Mouse (Mus musculus): ENCODE results near the gene P3h2. TPM values are rescaled to one million over a fixed set of nuclear protein-coding genes. Genes with fewer than 3 reads are reported as not detected.

P3h2 gene
- polyA plus RNA-seq, 1 experiment from 2014 or later: 2.3 TPM

DNA sequence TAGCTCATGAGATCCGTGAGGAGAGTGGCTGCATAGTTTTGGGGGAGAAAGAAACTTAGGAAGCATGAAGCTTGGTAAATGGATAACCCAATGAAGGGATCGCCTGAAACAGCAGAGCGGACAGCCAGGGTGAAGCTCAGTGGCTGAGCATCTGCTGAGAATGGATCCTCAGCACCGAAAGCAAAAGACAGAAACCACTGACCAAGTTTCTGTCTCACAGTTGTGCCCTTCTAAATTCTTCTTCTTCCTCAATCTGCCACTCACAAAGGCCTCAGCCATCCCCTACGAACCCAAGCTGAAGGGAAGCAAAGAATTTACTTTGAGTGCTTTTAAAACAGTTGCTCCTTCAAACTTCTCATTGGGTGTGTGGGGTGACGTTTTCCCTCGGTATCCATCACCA is 134.3 kb downstream of the P3h2 start:
- H3K36me3 ChIP-seq (ENCODE audit: control insufficient read depth, insufficient read depth, low read length): peaks cover 2% of the 10 kb centered on the region; the same call in 1 of the 2 replicates

DNA sequence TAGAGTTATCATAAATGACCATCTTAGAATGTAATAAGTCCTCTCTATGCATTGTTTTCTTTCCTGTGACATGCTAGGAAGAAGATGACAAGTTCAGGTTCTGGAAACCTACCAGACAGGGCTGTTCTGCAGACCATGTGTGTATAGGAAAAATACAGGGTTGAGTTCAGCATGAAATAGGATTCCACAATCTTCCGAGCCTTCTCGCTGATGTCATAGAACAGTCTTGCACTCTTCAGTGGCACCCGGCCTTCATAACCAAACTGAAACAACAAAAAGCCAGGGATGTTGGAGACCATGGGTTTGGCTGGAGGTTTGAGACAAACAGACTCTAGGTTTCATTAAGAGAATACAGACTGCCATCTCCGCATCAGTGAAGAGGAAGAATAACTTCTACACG is 134.9 kb downstream of the P3h2 start:
- no peaks in the 10 kb centered on the region for H3K4me1 ChIP-seq (replicated peaks; ENCODE audit: control insufficient read depth, insufficient read depth)
- ATAC-seq (ENCODE audit: low FRiP score, low TSS enrichment) (no peak), DNase-seq (ENCODE audit: low spot score) (no peak)
- H3K27ac ChIP-seq (replicated peaks): no peak overlapping the region
- no peak overlapping the region for H3K4me3 ChIP-seq (ENCODE audit: low read depth, low read length)
- no peak overlapping the region for H3K9ac ChIP-seq (ENCODE audit: low read length)
- no peak for TF ChIP-seq EP300 (optimal IDR thresholded peaks at IDR 0.05)
- no peak for TF ChIP-seq CTCF (IDR thresholded peaks at IDR 0.05; ENCODE audit: low read depth)
- WGBS: 91% methylated on average over 5 of the region's 5 CpGs
- peaks cover 2% of the 10 kb centered on the region; the same call in 1 of the 2 replicates for H3K36me3 ChIP-seq (ENCODE audit: control insufficient read depth, insufficient read depth, low read length)
- no peaks in the 10 kb centered on the region for H3K27me3 ChIP-seq (ENCODE audit: control insufficient read depth, insufficient read depth, low read length)
- H3K4me2 ChIP-seq (replicated peaks; ENCODE audit: low read depth): no peak overlapping the region
- H3K9me3 ChIP-seq (ENCODE audit: control insufficient read depth, low read length): no peaks in the 10 kb centered on the region

More for the DNA sequence above, 134.3 kb downstream of the P3h2 start:
- no peaks in the 10 kb centered on the region for H3K4me1 ChIP-seq (replicated peaks; ENCODE audit: control insufficient read depth, insufficient read depth)
- no peak overlapping the region for H3K27ac ChIP-seq (replicated peaks)
- H3K9ac ChIP-seq (ENCODE audit: low read length): no peak overlapping the region
- H3K4me3 ChIP-seq (ENCODE audit: low read depth, low read length): no peak overlapping the region
- H3K9me3 ChIP-seq (ENCODE audit: control insufficient read depth, low read length): no peaks in the 10 kb centered on the region
- 81% methylated on average over 7 of the region's 7 CpGs for WGBS
- no peaks in the 10 kb centered on the region for H3K27me3 ChIP-seq (ENCODE audit: control insufficient read depth, insufficient read depth, low read length)
- H3K4me2 ChIP-seq (replicated peaks; ENCODE audit: low read depth): no peak overlapping the region
- ATAC-seq (ENCODE audit: low FRiP score, low TSS enrichment) (no peak), DNase-seq (ENCODE audit: low spot score) (no peak)
- no peak for TF ChIP-seq EP300 (optimal IDR thresholded peaks at IDR 0.05)
- TF ChIP-seq CTCF (IDR thresholded peaks at IDR 0.05; ENCODE audit: low read depth): no peak

DNA sequence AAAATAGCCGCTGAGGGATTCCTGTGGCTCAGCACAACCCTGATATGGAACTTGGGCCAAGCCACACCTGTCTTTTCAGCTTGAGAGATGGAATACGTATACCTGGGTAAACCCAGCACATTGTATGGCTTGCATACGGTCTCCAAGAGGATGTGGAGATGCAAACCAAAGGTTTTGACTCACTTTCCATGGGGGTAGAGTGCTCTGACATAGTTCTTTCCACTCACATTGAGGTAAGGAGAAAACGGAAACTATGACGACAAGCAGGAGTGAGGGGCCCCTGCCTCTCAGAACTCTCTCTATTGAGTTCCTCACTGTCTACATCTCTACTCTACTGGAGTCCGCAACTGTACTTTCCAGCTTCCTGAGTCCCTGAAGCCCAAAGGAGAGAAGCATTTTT is 135.4 kb downstream of the P3h2 start:
- Histone ChIP-seq H3K27ac (replicated peaks) (no peak overlapping the region), H3K9me3 (ENCODE audit: control insufficient read depth, low read length) (no peaks in the 10 kb centered on the region), H3K4me2 (replicated peaks; ENCODE audit: low read depth) (no peak overlapping the region), H3K9ac (ENCODE audit: low read length) (no peak overlapping the region), H3K4me1 (replicated peaks; ENCODE audit: control insufficient read depth, insufficient read depth) (no peaks in the 10 kb centered on the region), H3K27me3 (ENCODE audit: control insufficient read depth, insufficient read depth, low read length) (no peaks in the 10 kb centered on the region), H3K36me3 (ENCODE audit: control insufficient read depth, insufficient read depth, low read length) (peaks cover 2% of the 10 kb centered on the region; the same call in 1 of the 2 replicates), H3K4me3 (ENCODE audit: low read depth, low read length) (no peak overlapping the region)
- TF ChIP-seq EP300 (optimal IDR thresholded peaks at IDR 0.05): no peak
- TF ChIP-seq CTCF (IDR thresholded peaks at IDR 0.05; ENCODE audit: low read depth): no peak
- DNase-seq (ENCODE audit: low spot score) (no peak), ATAC-seq (ENCODE audit: low FRiP score, low TSS enrichment) (no peak)
- 87% methylated on average over 6 of the region's 6 CpGs for WGBS

DNA sequence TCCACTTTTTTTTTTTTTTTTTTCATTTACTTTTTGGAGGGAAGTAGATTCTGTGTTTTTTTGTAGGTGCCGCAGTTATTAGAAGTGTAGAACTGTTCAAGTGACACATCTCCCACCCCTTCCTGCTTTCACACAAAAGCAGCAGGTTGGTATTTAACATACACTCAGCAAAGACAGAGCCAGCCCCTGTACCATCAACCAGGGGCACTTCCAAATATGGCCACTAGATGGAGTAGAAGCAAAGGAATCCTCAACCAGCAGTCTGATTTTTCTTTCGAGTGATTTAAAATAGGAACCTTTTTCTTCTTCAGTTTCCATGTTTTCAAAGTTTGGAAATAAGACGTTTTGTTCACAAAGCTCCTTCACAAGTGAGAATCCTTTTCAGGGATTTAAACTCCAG is 138.3 kb downstream of the P3h2 start:
- H3K27ac ChIP-seq (replicated peaks): no peak overlapping the region

DNA sequence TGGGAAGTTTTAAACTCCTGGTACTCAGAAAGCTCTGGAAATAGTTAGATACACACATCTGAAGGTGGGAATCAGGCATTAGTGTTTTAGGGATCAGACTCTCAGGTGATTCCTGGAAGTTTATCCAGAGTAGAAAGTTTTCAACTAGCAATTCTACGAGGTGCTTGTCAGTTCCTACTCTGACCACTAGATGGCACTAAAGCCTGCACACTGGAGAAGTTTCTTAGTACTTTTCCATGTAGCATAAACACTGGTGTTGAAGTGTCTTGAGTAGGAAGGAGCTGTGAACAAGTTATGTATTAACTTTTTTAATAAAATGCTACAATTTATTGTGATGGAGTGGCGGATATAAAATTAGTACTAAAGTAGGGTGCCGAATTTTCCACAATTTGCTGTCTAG is 141.7 kb downstream of the P3h2 start:
- DNase-seq (ENCODE audit: low spot score) (peak; percentile 55), ATAC-seq (ENCODE audit: low FRiP score, low TSS enrichment) (no peak)
- no peak overlapping the region for H3K4me2 ChIP-seq (replicated peaks; ENCODE audit: low read depth)
- WGBS: 15% methylated on average over 3 of the region's 3 CpGs
- no peaks in the 10 kb centered on the region for H3K36me3 ChIP-seq (ENCODE audit: control insufficient read depth, insufficient read depth, low read length)
- no peak overlapping the region for H3K27ac ChIP-seq (replicated peaks)
- H3K4me3 ChIP-seq (ENCODE audit: low read depth, low read length): no peak overlapping the region
- H3K9ac ChIP-seq (ENCODE audit: low read length): no peak overlapping the region
- TF ChIP-seq CTCF (IDR thresholded peaks at IDR 0.05; ENCODE audit: low read depth) (peak; percentile 97), EP300 (optimal IDR thresholded peaks at IDR 0.05) (no peak)
- no peaks in the 10 kb centered on the region for H3K4me1 ChIP-seq (replicated peaks; ENCODE audit: control insufficient read depth, insufficient read depth)
- no peaks in the 10 kb centered on the region for H3K27me3 ChIP-seq (ENCODE audit: control insufficient read depth, insufficient read depth, low read length)
- no peaks in the 10 kb centered on the region for H3K9me3 ChIP-seq (ENCODE audit: control insufficient read depth, low read length)

More for the DNA sequence above, 138.3 kb downstream of the P3h2 start:
- H3K4me1 ChIP-seq (replicated peaks; ENCODE audit: control insufficient read depth, insufficient read depth): no peaks in the 10 kb centered on the region
- H3K36me3 ChIP-seq (ENCODE audit: control insufficient read depth, insufficient read depth, low read length): peaks cover 2% of the 10 kb centered on the region; the same call in 1 of the 2 replicates
- H3K9me3 ChIP-seq (ENCODE audit: control insufficient read depth, low read length): no peaks in the 10 kb centered on the region
- H3K4me2 ChIP-seq (replicated peaks; ENCODE audit: low read depth): no peak overlapping the region
- DNase-seq (ENCODE audit: low spot score) (peak; percentile 54), ATAC-seq (ENCODE audit: low FRiP score, low TSS enrichment) (no peak)
- no peaks in the 10 kb centered on the region for H3K27me3 ChIP-seq (ENCODE audit: control insufficient read depth, insufficient read depth, low read length)
- H3K9ac ChIP-seq (ENCODE audit: low read length): no peak overlapping the region
- TF ChIP-seq EP300 (optimal IDR thresholded peaks at IDR 0.05) (no peak), CTCF (IDR thresholded peaks at IDR 0.05; ENCODE audit: low read depth) (peak; percentile 95)
- WGBS: 11% methylated on average over 3 of the region's 3 CpGs
- H3K4me3 ChIP-seq (ENCODE audit: low read depth, low read length): no peak overlapping the region

DNA sequence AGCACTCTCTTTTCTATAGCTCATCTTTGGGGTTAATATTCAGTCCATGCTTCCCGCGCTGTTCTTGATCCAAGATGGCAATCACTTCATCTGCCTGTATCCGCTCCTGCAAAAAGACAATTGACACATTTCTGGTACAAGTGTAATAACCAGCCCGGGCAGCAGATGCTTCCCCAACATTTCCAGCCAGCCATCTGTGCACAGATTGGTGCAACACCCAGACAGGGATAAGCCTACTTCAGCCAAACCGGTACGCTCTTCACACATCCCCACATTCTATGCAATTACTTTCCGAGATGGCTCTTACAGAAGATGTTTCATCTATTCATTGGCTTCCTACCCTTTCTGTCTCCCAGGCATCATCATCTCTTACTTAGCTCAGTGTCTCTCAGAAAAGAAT is 145.2 kb downstream of the P3h2 start:
- H3K36me3 ChIP-seq (ENCODE audit: control insufficient read depth, insufficient read depth, low read length): no peaks in the 10 kb centered on the region
- H3K4me2 ChIP-seq (replicated peaks; ENCODE audit: low read depth): no peak overlapping the region
- no peaks in the 10 kb centered on the region for H3K4me1 ChIP-seq (replicated peaks; ENCODE audit: control insufficient read depth, insufficient read depth)
- no peak overlapping the region for H3K9ac ChIP-seq (ENCODE audit: low read length)
- 88% methylated on average over 7 of the region's 7 CpGs for WGBS
- no peak overlapping the region for H3K27ac ChIP-seq (replicated peaks)
- TF ChIP-seq EP300 (optimal IDR thresholded peaks at IDR 0.05) (no peak), CTCF (IDR thresholded peaks at IDR 0.05; ENCODE audit: low read depth) (no peak)
- H3K9me3 ChIP-seq (ENCODE audit: control insufficient read depth, low read length): no peaks in the 10 kb centered on the region
- no peak overlapping the region for H3K4me3 ChIP-seq (ENCODE audit: low read depth, low read length)
- DNase-seq (ENCODE audit: low spot score) (no peak), ATAC-seq (ENCODE audit: low FRiP score, low TSS enrichment) (no peak)
- H3K27me3 ChIP-seq (ENCODE audit: control insufficient read depth, insufficient read depth, low read length): no peaks in the 10 kb centered on the region
